Mouse (Mus musculus) CH12F3 (cell line): ENCODE data around the gene Foxl1.

ENCODE experiments used
- in situ Hi-C: fragments of 300-500 bp; cut with MboI; formaldehyde crosslinking; loops from 2 replicates; pipeline ENCODE4 v1.14.3; 2020; ENCODE audit warnings: low sequenced_read_pairs

Foxl1 gene

DNA sequence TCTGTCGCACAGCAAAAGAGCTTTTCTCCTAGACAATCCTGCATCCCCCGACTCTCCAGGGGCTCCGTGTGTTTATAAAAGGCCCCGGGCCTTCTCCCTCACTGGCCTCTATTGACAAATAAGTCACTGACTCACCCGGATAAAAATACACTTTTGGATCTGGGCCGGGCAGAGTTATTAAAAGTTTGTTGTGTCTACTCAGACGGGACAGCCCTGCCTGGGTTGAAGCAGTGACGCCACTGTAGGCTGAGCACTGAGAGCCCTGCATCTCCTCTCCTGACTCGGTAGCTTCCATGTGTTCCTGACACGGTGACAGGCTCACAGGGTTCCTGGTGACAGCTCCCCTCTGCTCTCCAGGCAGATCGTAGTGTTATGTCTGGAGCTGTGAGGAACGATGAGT is 24.7 kb downstream of the Foxl1 start:
- in situ Hi-C loops: no loop called here

DNA sequence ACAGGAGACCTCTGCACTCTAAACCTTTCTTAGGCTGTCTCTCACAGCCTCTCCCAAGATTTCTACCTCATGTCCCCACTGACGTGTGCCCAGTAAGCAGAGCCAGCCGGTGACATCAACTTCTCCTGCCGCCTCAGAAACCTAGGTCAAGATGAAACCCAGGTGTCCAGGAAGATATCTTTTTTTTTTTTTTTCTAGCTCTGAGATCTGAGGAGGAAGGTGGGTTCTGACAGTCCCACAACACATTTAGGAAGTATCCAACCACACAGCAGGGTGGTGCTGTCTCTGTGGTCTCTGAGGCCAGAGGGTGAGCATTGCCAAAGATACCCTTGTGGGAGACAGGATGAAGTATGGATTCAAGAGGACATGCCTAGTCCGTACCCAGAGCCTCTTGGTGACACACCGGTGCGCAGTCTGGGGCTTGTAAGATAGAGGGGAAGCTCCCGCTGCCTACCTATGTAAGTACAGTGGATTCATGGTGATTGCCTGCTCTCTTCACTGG is 29.3 kb downstream of the Foxl1 start:
- in situ Hi-C loops: no loop called here

DNA sequence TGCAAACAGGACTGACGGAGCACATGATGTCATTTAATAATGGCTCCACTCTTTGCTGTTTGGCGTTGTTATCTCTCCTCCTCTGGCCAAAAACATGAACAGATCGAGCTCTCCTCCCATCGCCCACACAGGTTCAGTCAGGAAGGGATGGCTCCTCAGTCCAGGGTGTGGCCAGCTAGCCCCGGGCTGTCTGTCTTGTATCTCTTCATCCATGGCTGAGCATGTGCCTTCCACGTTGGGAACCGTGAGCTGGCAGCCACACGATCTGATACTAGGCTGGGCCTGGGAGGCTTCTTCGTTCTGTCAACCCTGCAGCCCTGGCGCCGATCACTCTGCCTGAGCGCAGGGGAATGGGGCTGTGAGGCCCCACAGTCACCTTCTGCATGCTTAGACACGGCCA is 31.1 kb downstream of the Foxl1 start:
- in situ Hi-C loops: no loop called here

DNA sequence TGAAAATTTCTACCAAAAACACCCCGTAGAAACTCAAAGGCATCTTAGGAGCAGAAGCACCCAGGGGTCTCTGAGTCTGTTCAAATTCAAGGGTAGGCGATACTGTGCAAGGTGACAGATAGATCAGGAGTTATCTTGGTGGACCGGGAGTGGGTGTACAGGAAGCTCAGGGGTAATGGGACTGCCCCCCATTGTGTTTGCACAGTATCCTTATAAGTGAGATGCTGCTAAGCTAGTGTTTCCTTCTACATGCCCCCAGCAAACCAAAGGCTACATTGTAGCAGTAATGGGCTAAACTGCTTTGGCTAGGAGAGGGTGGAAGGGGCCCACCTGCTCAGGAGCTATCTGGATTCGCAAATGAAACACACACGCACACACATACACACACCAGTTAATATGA is 33.7 kb downstream of the Foxl1 start:
- in situ Hi-C loops: no loop called here

DNA sequence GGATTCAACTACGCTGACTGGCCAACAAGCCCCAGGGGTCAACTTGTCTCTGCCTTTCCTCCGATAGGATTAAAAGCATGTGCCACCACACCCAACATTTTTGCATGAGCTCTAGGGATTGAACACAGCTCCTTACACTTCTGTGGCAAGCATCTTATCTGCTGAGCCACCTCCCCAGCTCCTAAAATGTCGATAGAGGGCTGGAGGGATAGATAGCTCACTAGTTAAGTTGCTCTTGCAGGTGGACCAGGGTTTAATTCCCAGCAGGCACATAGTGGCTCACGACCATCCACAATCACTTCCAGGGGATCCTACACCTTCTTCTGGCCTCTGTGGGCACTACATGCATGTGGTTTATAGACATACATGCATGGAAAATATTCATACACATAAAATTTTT is 34.7 kb downstream of the Foxl1 start:
- in situ Hi-C loops: no loop called here

DNA sequence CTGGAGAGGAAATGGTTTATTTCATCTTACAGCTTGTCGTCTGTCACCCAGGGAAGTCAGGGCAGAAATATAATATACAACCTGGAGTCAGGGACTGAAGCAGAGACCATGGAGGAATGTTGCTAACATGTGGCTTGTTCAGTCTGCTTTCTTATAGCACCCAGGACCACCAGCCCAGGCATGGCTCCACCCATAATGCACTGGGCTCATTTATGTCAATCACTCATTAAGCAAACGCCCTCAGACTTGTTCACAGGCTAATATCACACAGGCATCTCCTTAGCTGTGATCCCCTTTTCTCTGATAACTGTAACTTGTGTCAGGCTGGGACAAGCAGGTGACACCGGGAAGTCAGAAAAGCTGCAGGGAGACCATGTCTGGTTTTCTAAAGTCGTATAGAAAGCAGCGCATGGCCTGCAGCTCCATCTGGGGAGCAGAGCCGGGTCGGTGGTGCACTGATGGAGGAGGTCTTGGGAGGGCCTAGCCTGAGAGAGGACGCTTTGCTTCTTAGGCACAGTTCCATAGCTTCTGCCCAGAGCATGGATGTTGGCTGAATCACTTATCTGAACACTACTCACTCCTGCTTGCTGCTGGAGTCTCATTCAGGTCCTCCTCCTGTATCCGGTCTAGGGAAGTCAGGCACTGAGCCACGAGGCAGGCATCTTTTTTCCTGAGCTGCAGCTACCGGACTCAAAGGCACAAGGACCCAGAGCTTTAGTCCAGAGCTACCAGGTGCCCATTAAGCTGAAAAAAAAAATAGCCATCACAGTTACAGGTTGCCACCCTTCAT is 35.4 kb downstream of the Foxl1 start:
- in situ Hi-C loops: no loop called here

DNA sequence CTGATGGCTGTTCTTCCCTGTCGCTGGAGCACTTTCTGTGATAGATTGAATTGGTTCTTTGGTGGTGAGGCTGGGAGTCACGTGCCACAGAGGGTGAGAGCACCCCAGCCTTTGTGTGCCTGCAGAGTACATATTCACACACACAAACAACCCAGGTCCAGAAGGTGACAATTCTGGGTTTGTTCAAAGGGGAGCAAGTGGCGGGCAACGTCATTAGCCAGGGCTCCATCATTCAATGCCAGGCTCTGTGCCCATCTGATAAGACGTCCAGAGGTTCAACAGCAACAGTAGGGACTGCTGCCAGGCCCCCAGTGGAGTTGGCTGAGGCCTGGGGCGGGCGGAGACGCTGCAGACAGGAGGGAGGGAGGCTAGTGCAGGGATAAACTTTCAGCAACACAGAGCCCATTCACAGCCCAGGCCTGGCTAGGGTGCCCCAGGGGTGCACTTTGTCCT is 36.3 kb downstream of the Foxl1 start:
- in situ Hi-C loops: no loop called here

DNA sequence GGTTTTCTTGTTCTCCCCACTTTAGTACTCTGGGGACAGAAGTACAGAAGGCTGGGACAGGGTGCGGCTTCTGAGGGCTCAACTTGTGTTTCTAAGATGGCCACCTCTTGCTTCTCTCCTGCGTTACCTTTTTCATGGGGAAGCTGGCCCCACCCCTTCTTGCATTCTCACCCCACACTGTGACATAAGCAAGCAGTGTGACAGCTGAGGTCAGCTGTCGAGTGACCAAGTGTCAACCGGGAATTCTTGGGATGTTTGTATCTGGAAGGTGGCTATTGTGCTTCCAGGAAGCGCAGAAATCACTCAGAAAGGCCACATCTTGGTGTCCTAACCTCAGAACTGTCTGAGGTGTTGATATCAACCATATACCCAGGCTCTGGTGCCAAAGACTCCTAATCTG is 40.3 kb downstream of the Foxl1 start:
- in situ Hi-C loops: no loop called here

DNA sequence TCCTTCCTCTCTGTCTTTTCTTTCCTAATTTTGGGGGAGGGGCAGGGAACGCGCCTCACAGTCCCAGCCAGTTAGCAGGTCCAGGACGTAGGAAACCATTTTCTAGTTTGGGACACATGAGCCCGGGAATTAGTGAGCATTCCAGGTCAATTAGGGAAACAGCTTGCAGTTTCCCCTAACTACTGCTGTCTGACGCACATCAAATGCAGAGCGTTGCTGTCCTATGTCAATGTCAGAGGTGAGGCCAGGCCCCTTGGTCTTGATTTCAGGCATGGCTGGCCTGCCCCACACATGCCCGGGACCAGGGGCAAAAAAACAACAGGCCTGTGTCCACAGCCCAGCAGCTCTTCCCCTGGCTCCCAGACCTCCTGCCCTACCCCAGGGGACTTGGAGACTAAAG is 42.4 kb downstream of the Foxl1 start:
- in situ Hi-C loops: no loop called here

DNA sequence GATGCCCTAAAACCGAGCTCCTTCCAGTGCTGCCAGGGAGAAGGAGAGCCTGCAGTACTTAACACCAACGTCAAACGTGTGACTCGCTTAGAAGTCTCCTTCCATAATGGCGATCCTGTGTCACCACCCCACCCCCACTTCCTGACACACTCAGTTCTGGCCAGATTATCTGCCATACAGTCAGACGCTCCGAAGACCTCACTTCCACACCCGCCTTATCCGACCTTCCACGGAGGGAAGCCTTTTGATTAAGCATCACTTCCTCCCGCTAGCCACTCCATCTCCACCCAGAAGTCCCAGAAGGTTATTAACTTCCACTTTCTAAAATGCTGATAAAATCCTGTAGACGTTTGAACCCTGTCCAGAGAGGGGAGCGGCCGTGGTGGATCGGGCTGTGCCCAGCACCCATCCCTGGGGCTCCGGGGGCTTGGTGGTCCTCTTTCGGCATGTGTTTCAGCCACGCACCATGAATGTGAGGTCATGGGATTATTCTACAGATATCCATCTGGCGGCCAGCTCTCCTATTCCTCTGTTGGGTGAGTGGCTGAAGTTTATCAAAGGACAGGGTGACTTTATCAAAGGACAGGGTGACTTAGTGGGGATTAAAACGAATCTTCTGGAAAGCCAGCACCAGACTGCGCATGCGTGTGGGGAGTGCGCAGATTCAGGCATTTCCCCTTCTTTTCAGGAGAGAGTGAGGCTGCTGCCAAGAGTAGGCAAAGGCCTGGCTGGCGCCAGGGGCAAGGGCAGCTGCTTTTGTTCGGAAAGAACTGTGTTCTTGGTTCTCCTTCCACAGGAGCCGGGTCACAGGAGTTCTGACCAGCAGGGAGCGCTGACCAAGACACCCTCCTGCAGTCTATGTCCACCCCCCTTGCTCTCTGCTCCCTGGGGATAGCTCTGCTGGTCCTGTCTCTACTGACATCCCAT is 43.1 kb downstream of the Foxl1 start:
- in situ Hi-C loops: no loop called here

DNA sequence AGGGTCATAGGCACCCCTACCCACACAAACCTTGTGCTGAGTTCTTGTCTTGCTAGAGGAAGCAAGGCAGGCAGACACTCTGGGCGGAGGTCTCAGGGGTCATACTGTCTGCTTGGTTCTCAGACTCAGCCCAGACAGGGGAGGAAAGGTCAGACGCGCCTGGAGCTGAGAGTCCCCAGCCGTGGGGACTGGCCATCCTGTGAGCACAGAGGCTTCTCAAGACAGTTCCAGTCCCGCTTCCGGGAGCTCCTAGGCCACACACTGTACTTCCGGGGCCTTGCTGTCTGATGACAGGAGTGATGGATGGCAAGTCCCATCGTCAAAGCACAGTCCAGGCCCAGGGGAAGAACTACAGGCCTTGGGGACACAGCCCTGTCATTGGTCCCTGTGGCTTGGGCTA is 44.8 kb downstream of the Foxl1 start:
- in situ Hi-C loops: no loop called here

DNA sequence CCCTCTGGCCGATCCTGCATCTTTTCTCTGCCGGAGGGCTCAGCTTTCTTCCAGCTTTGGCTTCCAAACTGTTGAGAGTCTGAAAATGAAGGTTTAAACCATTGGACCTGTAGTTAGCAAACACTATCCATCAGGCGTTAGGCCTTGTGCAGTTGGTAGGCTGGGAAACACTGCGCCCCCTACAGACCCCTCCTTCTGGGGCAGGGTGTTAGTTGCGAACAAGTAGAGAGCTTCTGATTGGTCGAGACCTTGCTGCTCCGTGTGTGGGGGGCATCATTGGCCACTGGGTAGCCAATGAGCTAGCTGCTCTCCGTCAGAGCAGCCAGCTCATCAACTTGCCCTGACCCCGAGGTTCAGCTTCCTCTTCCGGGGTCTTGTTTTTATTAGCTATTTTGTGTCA is 46.4 kb downstream of the Foxl1 start:
- in situ Hi-C loops: no loop called here

DNA sequence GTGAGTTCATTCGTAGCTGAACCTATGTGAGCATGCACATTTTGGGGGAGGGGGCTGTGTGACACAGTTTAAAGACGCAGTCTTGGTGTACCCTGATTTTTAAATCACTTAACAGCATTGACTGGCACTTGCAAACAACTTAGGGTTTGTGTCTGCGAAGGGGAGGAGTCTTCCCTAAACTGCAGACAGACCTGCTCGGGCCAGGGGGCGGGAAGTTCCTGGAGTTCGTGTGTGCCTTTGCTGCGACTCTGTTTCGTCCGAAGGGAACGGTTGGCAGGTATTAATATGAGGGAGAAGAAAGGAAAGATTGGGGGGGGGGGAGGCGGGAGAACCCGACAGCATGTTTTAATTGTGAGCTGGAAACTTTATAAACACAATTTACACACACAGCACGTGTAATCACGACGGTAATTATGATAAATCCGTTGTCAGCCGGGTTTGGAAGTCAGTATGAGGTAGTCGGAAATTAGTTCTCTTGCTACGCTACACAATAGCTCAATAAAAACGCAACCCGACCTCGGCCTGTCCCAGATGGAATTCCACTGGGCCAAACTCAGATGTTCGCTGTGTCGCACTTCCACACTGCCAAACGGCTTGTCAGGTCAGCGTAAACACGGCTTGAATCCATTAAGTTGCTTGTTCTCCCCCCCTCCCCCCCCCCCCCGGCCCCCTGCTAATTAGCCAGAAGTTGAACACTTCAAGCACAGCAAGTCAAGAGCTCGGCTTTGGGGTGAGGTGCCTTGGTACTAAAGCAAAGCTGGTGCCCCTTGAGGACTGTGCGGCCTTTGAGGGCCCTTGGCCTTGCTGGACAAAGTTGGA is 47.2 kb downstream of the Foxl1 start:
- in situ Hi-C loops: no loop called here

DNA sequence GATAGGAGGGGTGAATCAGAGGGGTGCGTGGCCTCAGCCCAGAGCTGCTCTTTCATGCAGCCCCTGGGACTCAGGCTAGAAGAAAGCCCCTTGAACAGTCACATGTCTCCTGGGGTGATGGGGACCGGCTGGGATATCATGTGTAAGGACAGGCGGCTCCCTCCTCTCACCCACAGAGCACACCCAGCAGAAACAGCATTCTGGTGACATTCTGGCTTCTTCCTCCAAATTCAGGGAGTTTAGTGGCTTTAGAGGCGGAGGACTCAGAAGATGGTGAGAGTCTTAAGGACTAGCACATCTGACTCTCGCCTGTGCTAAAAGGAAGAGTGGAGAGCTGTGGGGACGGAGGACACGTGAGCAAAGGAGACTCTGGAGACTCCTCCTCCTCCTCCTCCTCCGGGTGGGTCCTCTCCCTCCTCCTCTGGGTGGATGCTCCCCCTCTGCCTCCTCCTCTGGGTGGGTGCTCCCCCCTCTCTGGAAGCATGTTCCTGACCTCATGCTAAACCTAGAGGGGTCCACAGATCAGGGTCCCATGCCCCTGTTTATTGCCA is 47.9 kb downstream of the Foxl1 start:
- in situ Hi-C loops: no loop called here

DNA sequence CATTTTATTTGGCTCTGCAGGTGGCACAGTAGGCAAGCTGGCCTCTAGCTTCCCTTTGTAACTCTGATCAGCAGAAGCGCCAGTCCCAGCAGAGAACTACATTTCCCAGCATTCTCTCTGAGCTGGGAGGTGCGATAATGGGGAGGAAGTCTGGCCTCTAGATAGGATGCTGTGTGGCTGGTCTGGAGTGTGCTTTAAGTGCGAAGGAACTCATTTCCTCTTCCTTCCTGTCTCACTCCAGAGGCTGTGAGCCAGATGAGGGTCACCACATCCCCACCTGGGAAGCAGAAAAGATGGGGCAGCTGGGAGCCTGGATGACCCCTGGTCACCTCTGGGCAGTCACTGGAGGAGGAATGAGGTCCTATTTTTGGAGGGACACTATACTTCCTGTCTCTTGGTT is 48.6 kb downstream of the Foxl1 start:
- in situ Hi-C loops: no loop called here
